Mouse (Mus musculus): ENCODE measurements around the gene Srxn1.

Srxn1 gene

DNA sequence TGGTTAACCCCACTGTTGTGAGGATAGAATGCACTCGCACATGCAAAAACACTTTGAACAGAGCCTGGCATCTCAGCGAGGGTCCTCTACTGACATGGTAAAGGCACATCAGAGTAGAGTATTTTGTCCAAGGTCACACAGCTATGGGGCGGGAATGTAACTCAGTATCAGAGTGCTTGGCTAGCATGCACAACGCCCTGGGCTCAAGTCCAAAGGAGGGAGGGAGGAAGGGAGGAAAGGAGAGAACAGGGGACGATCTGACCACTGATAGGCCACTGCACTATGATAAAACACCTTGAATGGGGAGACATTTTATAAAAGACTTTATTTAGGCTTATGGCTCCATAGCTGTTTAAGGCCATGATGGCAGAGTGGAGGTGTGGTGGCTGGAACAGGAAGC, 15.7 kb upstream of the Srxn1 start:
- DNase-seq (ENCODE audit: low spot score in 2 of 2): no peak

DNA sequence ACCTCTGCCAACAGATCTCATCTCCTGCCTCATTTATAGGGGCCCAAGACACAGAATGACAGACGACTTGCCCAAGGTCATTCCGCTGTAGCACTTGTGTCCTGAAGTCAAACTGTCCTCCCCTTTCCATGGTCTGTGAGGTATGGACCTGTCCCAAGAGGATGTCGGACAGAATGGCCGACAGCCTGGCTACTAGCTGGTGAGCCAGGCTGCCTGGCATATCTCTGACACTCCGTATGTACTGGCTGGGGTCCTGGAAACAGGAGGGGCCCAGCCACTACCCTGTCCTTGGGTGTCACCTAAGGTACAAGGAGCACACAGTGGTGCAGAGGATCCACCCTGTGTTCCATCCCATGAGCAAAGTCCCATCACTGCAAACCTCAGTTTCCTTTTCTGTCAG, 14.8 kb upstream of the Srxn1 start:
- DNase-seq (ENCODE audit: low spot score in 2 of 2): no peak

- DNase-seq (ENCODE audit: low spot score in 2 of 2): no peak
Observed at GRCm38 (mm10) chr2:152091342-152092056, 13.8 kb upstream of the Srxn1 start.

DNA sequence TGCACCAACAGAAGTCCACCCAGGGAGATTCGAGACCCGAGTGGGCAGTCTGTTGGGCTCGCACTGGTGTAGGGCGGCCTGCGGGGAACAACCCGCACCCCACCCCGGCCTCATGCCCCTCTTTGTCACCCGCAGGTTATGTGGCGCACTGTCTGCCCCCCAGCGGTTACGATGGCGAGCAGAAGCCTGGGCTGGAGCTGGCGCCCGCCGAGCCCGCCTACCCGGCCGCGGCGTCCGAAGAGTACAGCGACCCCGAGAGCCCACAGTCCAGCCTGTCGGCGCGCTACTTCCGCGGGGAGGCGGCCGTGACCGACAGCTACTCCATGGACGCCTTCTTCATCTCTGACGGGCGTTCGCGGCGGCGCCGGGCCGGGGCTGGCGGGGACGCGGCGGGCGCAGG, 12.4 kb upstream of the Srxn1 start:
- DNase-seq (ENCODE audit: low spot score in 2 of 2): no peak

- peak in 1 of 2 experiments; percentile 32 for DNase-seq (ENCODE audit: low spot score in 2 of 2)
Observed at GRCm38 (mm10) chr2:152093356-152093792, 11.9 kb upstream of the Srxn1 start.

DNA sequence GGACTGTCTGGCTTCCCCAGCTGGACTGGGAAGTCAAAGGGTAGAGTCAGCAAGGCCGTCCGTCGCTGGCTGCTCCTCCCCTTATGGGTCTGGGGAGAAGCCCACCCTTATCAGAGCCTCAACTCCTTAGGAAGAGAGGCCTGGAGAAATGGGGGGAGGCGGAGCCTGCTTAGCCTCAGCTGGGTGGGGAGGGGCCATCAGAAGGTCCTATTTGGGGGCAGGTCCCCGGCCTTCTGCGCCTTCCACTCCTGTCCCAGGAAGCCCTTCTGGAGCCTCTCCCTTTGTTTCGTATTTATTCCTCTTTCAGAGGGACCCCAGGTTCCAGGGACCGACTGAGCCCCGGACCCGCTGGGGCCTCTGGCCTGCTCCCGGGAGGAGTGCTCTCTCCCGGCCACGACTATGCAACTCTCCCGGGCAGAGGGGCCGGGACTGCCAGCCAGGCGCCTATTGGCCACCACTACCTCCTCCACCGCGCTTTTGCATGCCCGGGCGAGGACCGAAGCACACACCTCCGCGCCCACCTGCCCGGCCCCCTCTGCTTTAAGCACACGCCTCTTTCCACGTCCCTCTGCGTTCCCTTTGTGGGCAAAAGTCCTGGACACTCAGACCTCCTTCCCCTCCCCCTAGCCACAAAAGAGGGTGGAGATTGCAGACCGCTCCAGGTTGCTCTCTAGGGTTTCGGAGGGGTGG, 10.3 kb upstream of the Srxn1 start:
- no peak for DNase-seq (ENCODE audit: low spot score in 2 of 2)

DNA sequence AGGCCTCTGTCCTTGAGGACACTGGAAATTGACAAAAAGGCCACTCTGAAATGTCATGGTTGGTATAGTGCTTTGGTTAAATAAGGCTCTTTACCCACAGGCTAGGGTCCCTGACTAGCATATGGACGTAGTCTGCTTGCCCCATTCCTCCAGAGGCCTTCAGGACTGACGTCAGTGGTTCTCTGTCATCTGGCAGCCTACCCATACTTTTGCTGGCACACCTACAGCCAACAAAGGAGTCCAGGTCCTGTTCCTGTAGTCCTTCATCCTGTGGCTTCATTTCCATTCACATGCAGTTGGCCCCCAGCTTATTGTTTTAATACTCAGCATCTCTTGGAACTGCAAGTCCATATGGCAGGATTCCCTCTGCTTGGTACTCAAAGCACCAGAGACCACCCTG, 8.4 kb upstream of the Srxn1 start:
- DNase-seq (ENCODE audit: low spot score in 2 of 2): no peak

GRCm38 (mm10) chr2:152097916-152098315, 7.4 kb upstream of the Srxn1 start:
- no peak for DNase-seq (ENCODE audit: low spot score in 2 of 2)

GRCm38 (mm10) chr2:152099538-152099937, 5.8 kb upstream of the Srxn1 start:
- no peak for DNase-seq (ENCODE audit: low spot score in 2 of 2)

DNA sequence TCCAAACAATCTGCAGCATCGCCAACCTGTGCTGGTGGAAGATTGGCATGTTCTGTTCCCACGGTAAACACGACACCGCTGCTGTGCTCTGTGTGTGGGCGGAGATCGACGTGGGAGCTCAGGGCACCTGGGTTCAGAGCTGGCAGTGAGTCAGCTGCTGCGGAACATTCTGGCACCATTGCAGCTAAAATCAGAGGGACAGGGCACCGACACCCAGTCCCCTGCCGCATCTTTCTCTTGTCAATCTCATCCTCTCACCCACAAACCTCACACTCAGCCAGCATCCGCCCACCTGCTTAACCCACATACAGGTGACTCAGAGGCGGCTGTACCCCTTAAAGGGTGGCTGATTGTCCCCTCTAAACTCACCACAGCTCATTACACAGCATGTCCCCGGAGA, 3.6 kb upstream of the Srxn1 start:
- DNase-seq (ENCODE audit: low spot score in 2 of 2): no peak

DNA sequence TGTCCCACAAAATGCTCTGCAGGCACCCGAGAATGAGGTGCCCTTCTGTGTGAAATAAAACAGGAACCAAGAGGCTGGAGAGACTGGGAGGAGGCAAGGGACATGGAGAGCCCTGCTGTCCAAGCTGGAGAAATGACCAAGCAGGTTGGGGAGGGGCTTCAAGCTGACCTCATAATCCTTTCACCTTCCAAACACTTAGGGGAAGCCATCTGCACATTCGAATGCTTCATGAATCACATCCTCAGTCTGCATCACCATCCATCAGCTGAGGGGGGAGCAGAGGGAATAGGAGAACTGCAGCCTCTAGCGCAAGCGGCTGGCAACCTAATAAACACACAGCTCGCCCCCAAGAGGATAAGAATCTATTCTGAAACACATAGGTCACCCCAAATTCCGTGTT, 2.9 kb upstream of the Srxn1 start:
- no peak for DNase-seq (ENCODE audit: low spot score in 2 of 2)

- no peak for DNase-seq (ENCODE audit: low spot score in 2 of 2)
Observed at GRCm38 (mm10) chr2:152104711-152105317, 502 bp upstream of the Srxn1 start.

- DNase-seq (ENCODE audit: low spot score in 2 of 2): no peak
Observed at GRCm38 (mm10) chr2:152106225-152106595, 894 bp downstream of the Srxn1 start.

DNA sequence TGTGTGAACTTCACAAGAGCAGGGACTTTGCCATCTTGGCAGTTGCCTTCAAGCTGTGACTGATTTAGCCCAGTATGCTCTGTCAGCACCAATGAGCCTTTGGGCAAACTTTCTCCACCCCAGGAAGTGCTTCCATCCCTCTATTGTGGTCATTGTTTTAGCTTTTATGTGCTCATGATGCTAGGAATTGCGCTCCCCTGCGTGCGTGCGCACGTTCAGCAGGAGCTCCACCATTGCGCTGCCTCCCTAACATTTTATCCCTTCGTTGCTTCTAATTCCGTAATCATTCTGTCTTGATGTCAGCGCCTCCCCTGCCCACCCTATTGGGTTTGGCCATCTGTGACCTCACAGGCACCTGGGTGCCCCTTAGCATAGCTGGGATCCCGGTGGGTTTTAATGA, 1.3 kb downstream of the Srxn1 start:
- no peak for DNase-seq (ENCODE audit: low spot score in 2 of 2)

DNA sequence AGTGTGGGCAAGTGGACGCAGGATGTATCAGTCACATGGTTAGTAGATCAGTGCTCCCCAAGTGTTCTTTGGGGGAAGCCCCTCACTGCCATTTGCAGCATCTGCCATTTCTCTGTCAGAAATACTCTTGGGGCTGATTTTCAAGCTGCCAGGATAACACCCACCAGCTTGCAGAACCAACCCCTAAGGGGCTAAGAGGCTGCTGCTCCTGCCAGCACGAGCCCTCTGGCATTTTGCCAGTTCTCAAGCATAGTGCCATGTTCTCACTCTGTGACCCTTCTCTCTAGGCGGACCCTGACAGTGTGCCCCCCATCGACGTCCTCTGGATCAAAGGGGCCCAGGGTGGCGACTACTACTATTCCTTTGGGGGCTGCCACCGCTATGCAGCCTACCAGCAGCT, 3.4 kb downstream of the Srxn1 start:
- no peak for DNase-seq (ENCODE audit: low spot score in 2 of 2)

DNA sequence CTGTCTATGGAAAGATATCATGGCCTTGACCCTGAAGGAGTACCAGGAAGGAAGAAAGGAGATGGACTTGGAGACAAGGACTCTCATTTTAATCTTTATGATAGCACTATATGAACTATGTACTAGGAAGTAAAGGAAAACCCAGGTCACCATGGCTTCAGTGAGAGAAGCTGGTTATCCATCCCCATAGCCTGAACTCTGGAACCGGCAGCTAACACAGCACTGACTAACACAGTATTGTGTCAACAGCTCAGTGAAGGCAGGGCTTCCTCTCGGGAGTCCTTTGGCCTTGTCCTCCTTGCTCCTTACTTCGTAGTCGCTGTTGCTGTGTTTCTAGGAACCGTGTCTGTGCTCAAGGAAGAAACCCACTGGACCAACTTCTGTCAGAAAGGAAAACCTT, 4.1 kb downstream of the Srxn1 start:
- no peak for DNase-seq (ENCODE audit: low spot score in 2 of 2)

DNA sequence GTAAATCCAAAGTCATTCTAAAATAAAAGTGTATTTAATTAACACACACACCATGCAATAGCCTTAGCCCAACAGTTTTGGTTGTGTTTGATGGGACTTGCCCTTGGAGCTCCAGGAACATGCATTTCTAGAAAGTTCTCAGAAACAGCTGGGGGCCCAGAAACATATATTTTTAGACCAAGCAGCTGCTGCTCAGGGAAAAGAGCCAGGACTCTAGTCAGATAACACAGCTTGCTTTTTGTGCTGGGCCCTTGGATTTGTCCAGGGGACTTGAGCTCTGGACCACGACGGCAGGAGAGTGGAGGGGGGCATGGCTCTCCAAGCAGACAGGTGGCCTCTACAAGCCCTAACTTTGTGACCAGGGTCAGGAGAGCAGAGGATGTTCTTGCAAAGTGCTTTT, 6.0 kb downstream of the Srxn1 start:
- no peak for DNase-seq (ENCODE audit: low spot score in 2 of 2)

DNA sequence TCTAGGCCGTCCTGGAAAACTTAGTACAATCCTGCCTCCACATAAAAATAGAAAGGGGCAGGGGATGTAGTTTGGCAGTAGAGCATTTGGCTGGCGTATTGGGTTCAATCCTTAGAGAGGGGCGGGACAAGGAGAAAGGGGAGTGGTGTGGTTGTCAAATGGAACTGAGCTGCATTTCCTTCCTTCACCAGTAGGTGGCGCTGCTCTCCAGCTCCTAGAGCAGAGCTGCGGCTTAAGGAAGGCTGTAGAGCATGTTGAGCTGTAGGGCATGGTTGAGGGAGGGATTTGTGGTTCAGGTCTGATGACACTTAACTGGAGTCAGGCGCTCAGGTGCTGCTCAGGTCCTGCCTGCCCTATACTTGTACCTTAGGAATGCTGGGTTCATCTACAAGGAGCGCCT, 6.6 kb downstream of the Srxn1 start:
- DNase-seq (ENCODE audit: low spot score in 2 of 2): peak; percentile 91 to 92

- DNase-seq (ENCODE audit: low spot score in 2 of 2): no peak
Observed at GRCm38 (mm10) chr2:152112490-152112889, 7.2 kb downstream of the Srxn1 start.

DNA sequence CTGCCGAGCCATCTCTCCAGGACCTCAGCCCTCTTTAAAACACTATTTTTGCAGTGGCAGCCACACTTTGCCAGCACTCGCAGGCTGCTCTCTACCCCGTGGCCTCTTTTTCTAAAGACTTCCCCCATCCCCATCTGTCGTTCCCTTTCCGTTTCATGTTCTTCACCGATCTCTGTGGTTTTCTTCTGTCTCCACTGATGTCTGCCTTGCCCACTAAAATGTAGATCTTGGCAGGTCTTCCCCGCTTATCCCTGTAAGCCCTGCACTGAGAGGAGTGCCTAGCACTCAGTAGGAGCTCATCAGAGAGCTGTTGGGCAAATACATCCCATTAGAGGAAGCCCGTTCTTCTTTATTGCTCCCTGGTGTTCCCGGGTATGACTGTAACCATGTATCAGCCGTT, 7.7 kb downstream of the Srxn1 start:
- no peak for DNase-seq (ENCODE audit: low spot score in 2 of 2)

DNA sequence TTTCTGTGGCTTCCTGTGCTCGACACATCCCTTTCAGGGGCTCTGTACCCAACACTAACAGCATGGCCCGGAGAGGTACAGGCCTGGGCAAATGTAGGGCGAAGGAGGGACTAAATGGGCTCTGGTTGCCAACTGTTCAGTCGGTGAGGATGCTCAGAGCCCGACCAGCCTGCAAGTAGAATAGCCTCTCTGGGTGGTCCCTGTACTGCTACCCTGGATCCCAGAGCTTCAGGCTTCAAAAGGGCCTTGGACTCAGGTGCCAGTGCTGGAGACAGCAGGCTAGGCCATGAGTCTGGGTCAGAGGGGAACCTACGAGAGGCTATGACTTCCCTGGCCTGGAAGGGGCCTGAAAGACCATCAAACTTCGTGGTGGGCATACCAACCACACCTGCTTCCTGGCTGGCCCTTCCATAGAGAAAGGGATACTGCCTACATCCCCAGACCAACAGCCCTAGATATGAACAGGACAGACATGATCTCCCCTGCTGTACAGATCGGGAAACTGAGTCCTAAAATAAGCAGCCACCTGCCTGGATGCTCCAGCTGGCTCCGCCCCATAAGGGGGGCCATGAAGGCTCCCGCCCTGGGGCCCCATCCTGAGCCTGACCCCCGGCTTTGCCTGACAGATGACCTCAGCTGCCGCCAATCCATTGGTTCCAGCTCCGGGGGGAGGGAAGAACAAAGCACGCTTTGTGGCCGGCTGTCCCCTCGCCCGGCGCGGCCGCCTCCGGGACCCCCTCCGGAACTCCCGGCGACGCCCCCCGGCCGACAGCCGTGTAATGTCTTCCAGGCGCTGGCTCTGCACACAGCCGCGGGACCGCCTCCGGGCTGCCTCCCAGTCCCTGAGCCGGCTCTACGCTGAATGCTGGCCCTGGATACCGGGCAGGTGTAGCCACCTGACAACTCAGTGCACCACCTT, 9.0 kb downstream of the Srxn1 start:
- no peak for DNase-seq (ENCODE audit: low spot score in 2 of 2)

GRCm38 (mm10) chr2:152117694-152118093, 12.4 kb downstream of the Srxn1 start:
- DNase-seq (ENCODE audit: low spot score in 2 of 2): no peak
